Mouse (Mus musculus) midbrain, embryonic 14.5 days (tissue): ENCODE measurements around the gene Setd3. TPM values are rescaled to one million over a fixed set of nuclear protein-coding genes. Genes with fewer than 3 reads are reported as not detected.

Experiments
- ATAC-seq: fragments of 200-750 bp; cut with Nextera tagmentation; 2 replicates; pipeline ENCODE4 v1.8.0; 2017; ENCODE audit warnings: moderate number of reproducible peaks, moderate library complexity; ENCODE audit not compliant: low FRiP score, low TSS enrichment
- DNase-seq: peaks from one replicate; pipeline ENCODE4 v3.0.0-alpha.2; 2015
- H3K27ac ChIP-seq: fragments of 300-500 bp; sonication (generic); replicated peaks from 2 replicates; pipeline ENCODE4 v1.5.1; 2014; ENCODE audit warnings: mild to moderate bottlenecking, low read depth, low read length, moderate library complexity
- H3K27me3 ChIP-seq: fragments of 300-500 bp; sonication (generic); 2 replicates; pipeline ENCODE4 v1.6.1; 2014; ENCODE audit warnings: low read length, control low read depth, mixed read lengths; ENCODE audit not compliant: control insufficient read depth, insufficient read depth
- H3K36me3 ChIP-seq: fragments of 300-500 bp; sonication (generic); 2 replicates; pipeline ENCODE4 v1.6.1; 2014; ENCODE audit warnings: low read length, control low read depth; ENCODE audit not compliant: control insufficient read depth, insufficient read depth
- H3K4me1 ChIP-seq: fragments of 300-500 bp; sonication (generic); 2 replicates; pipeline ENCODE4 v1.6.1; 2014; ENCODE audit warnings: mild to moderate bottlenecking, antibody characterized with exemption, low read length, control low read depth; ENCODE audit not compliant: control insufficient read depth, insufficient read depth
- H3K4me2 ChIP-seq: fragments of 300-500 bp; sonication (generic); 2 replicates; pipeline ENCODE4 v1.6.1; 2014; ENCODE audit warnings: mild to moderate bottlenecking, low read length, moderate library complexity
- H3K4me3 ChIP-seq: fragments of 300-500 bp; sonication (generic); replicated peaks from 2 replicates; pipeline ENCODE4 v1.5.1; 2014; ENCODE audit warnings: low read depth, low read length
- H3K9ac ChIP-seq: fragments of 300-500 bp; sonication (generic); replicated peaks from 2 replicates; pipeline ENCODE4 v1.6.1; 2014; ENCODE audit warnings: mild to moderate bottlenecking, low read length, moderate library complexity
- H3K9me3 ChIP-seq: fragments of 300-500 bp; sonication (generic); 2 replicates; pipeline ENCODE4 v1.6.1; 2016; ENCODE audit warnings: low read length, control low read depth, mixed read lengths; ENCODE audit not compliant: control insufficient read depth
- WGBS: fragments of 180-500 bp; shearing (Covaris S2); extraction: QIAGEN DNeasy Blood & Tissue Kit; methylation state at CpG from one replicate; pipeline ENCODE4 v1.1.7; 2014; 5-methylcytosine and 5-hydroxymethylcytosine counted together
- polyA plus RNA-seq: library from polyadenylated mRNA; unstranded; fragments of >200 nt; fragmentation: Nextera tagmentation; extraction: Ambion mirVana; gene quantifications from 2 replicates; pipeline ENCODE4 v1.2.1, GENCODE M21; 2014

Gene Setd3
- polyA plus RNA-seq, 1 experiment from 2014 or later, result 93.3 TPM

GRCm38 (mm10) chr12:108145198-108145597, 33.9 kb downstream of the Setd3 start:
- Histone ChIP-seq H3K4me1 (no peaks in the 10 kb centered on the region), H3K4me3 (no peak overlapping the region), H3K27me3 (no peaks in the 10 kb centered on the region), H3K36me3 (peaks cover 14% of the 10 kb centered on the region), H3K9ac (no peak overlapping the region), H3K9me3 (no peaks in the 10 kb centered on the region), H3K4me2 (no peak overlapping the region), H3K27ac (no peak overlapping the region)
- ATAC-seq (no peak), DNase-seq (no peak)
- WGBS, result 98% methylated on average over 3 of the region's 3 CpGs

DNA sequence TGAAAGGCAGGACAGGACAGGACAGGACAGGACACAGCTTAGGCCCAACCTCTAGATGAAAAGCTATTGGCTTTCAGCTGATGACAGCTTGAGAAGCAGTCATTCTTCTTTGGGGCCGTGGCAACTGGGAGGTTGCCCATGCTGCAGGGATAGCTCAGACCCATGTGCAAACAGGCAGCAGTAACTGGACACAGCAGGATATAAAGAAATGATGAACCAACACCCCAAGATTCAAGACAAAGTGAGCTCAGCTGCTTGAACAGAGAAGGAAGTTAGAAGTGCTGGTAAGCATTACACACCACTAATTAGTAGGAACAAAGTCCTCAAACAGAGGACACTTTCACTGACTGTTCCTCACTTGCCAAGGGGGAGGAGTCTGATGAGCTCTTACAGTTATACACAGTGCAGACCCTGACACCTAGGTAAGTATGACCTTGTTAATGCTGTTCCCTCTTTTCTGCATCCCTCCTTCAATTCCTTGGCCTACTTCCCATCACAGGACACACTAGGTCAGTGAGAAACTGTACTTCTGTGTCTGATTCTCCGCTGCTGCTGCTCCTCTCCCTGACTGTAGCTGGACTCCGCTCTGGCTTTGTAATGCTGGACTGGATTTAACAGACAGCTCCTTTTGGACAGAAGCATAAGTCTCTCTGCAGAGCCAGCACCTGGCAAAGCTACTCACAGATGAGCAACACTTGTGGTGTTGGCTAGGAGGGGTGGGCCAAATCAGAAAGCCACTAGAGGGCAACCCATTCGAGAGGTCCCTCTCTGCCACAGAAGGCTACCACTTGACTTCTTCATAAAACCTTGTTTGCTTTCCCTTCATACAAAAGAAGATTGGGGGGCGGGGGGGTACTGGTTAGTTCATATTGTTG, 35.3 kb downstream of the Setd3 start:
- WGBS, result 89% methylated on average over 5 of the region's 5 CpGs
- Histone ChIP-seq H3K4me1 (no peaks in the 10 kb centered on the region), H3K9me3 (no peaks in the 10 kb centered on the region), H3K27ac (no peak overlapping the region), H3K9ac (no peak overlapping the region), H3K36me3 (peaks cover 10% of the 10 kb centered on the region), H3K27me3 (no peaks in the 10 kb centered on the region), H3K4me3 (no peak overlapping the region), H3K4me2 (no peak overlapping the region)
- DNase-seq, result no peak
- ATAC-seq, result no peak

DNA sequence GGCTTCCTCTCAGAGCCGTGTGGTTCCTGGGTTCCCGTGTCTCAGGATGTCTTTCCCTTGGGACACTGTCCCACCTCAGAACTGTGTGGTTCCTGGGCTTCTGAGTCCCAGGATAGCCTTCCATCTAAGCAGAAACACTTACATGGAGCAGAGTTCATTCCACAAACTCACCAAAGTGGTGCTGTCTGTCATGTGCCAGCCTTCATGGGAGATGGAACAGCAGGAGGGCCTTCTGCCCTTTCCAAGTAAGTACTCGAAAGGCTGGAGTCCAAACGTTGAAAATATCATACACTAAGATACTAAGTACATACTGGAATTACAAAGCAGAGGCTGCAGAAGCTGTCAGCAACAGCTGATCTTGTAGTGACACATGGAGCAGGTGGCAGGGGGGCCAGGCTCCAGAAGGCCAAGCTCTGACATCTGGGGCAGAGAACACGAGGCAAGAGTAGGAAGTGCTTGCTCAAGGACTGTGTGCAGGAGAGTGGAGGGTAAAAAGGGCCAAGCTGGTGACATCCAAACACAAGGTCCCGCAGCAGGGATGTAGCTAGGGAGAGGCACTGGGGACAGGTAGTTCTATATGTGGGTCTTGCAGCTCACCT, 43.4 kb downstream of the Setd3 start:
- ATAC-seq, result no peak
- H3K9me3 ChIP-seq, result no peaks in the 10 kb centered on the region
- 85% methylated on average over 6 of the region's 6 CpGs for WGBS

GRCm38 (mm10) chr12:108133181-108133580, 45.9 kb downstream of the Setd3 start:
- Histone ChIP-seq H3K9ac (no peak overlapping the region), H3K4me3 (no peak overlapping the region), H3K27me3 (no peaks in the 10 kb centered on the region), H3K4me1 (no peaks in the 10 kb centered on the region), H3K4me2 (no peak overlapping the region), H3K9me3 (no peaks in the 10 kb centered on the region), H3K27ac (no peak overlapping the region), H3K36me3 (peaks cover 14% of the 10 kb centered on the region)
- no peak for DNase-seq
- no peak for ATAC-seq
- 78% methylated on average over 2 of the region's 2 CpGs for WGBS

More for the DNA sequence above, 43.4 kb downstream of the Setd3 start:
- no peak for DNase-seq
- H3K27ac ChIP-seq, result no peak overlapping the region
- no peak overlapping the region for H3K9ac ChIP-seq
- H3K4me3 ChIP-seq, result no peak overlapping the region
- H3K4me2 ChIP-seq, result no peak overlapping the region
- H3K4me1 ChIP-seq, result no peaks in the 10 kb centered on the region
- peaks cover 8% of the 10 kb centered on the region; the same call in 1 of the 2 replicates for H3K36me3 ChIP-seq
- no peaks in the 10 kb centered on the region for H3K27me3 ChIP-seq

GRCm38 (mm10) chr12:108132450-108133070, 46.6 kb downstream of the Setd3 start:
- Histone ChIP-seq H3K4me1 (no peaks in the 10 kb centered on the region), H3K4me2 (no peak overlapping the region), H3K27ac (no peak overlapping the region), H3K9ac (no peak overlapping the region), H3K9me3 (no peaks in the 10 kb centered on the region), H3K27me3 (no peaks in the 10 kb centered on the region), H3K36me3 (peaks cover 16% of the 10 kb centered on the region), H3K4me3 (no peak overlapping the region)
- no peak for DNase-seq
- 93% methylated on average over 8 of the region's 8 CpGs for WGBS
- ATAC-seq, result no peak

DNA sequence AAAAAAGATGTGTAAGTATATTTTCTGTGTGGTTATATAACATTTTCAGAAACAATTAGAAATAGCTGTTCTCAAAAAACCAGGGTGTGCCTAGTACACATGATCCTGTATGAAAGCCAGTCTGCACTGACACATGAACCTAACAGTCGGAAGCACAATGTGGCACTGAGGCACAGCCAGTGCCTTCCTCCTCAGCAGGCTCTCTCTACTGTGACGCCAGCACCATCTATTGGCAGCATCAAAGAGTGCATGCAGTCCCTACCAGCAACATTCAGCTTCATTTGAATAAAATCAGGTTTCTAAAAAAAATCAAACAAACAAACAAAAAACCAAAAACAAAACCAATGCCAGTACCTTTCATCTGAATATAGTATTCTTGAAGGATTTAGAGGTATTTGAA, 57.8 kb downstream of the Setd3 start:
- Histone ChIP-seq H3K4me1 (peaks cover 8% of the 10 kb centered on the region), H3K4me2 (no peak overlapping the region), H3K9ac (no peak overlapping the region), H3K36me3 (peaks cover 2% of the 10 kb centered on the region; the same call in 1 of the 2 replicates), H3K27me3 (no peaks in the 10 kb centered on the region), H3K4me3 (no peak overlapping the region), H3K9me3 (no peaks in the 10 kb centered on the region), H3K27ac (no peak overlapping the region)
- 3% methylated on average over 2 of the region's 2 CpGs for WGBS
- DNase-seq (peak; percentile 90), ATAC-seq (peak; percentile 72; the same call in 1 of the 2 replicates)

GRCm38 (mm10) chr12:108120434-108120833, 58.7 kb downstream of the Setd3 start:
- no peak overlapping the region for H3K4me3 ChIP-seq
- peaks cover 8% of the 10 kb centered on the region for H3K4me1 ChIP-seq
- WGBS, result 84% methylated on average over 6 of the region's 6 CpGs

GRCm38 (mm10) chr12:108119930-108120329, 59.2 kb downstream of the Setd3 start:
- Histone ChIP-seq H3K27ac (no peak overlapping the region), H3K36me3 (peaks cover 9% of the 10 kb centered on the region; the same call in 1 of the 2 replicates), H3K4me3 (no peak overlapping the region), H3K27me3 (no peaks in the 10 kb centered on the region), H3K9ac (no peak overlapping the region; the same call in 1 of the 2 replicates), H3K4me1 (peaks cover 8% of the 10 kb centered on the region), H3K9me3 (no peaks in the 10 kb centered on the region), H3K4me2 (no peak overlapping the region)
- DNase-seq, result no peak
- ATAC-seq, result no peak
- WGBS, result 70% methylated on average over 9 of the region's 9 CpGs

More at GRCm38 (mm10) chr12:108120434-108120833, 58.7 kb downstream of the Setd3 start:
- Histone ChIP-seq H3K27ac (no peak overlapping the region), H3K4me2 (no peak overlapping the region), H3K27me3 (no peaks in the 10 kb centered on the region), H3K36me3 (peaks cover 9% of the 10 kb centered on the region; the same call in 1 of the 2 replicates), H3K9ac (no peak overlapping the region), H3K9me3 (no peaks in the 10 kb centered on the region)
- ATAC-seq, result no peak
- DNase-seq, result no peak
